Mouse (Mus musculus) urinary bladder, postnatal 10 days (tissue): Measurements from ENCODE around the gene Ndrg4.

ENCODE experiments used
- DNase-seq: peaks from one replicate; pipeline ENCODE4 v3.0.0; 2022; ENCODE audit warnings: low spot score

The Ndrg4 gene

GRCm38 (mm10) chr8:95716546-95717335, 40.0 kb downstream of the Ndrg4 start:
- DNase-seq = no peak

GRCm38 (mm10) chr8:95727625-95728024, 50.8 kb downstream of the Ndrg4 start:
- DNase-seq = no peak

GRCm38 (mm10) chr8:95738596-95738995, 61.8 kb downstream of the Ndrg4 start:
- no peak for DNase-seq

GRCm38 (mm10) chr8:95741732-95742131, 65.0 kb downstream of the Ndrg4 start:
- DNase-seq = no peak

- DNase-seq = no peak
Measured at GRCm38 (mm10) chr8:95748028-95748427, 71.2 kb downstream of the Ndrg4 start.

- no peak for DNase-seq
Measured at GRCm38 (mm10) chr8:95751924-95752323, 75.1 kb downstream of the Ndrg4 start.

GRCm38 (mm10) chr8:95760323-95760722, 83.5 kb downstream of the Ndrg4 start:
- no peak for DNase-seq

GRCm38 (mm10) chr8:95764133-95764532, 87.4 kb downstream of the Ndrg4 start:
- DNase-seq = no peak
